Mouse (Mus musculus): ENCODE data around the gene Ggact.

Ggact gene

DNA sequence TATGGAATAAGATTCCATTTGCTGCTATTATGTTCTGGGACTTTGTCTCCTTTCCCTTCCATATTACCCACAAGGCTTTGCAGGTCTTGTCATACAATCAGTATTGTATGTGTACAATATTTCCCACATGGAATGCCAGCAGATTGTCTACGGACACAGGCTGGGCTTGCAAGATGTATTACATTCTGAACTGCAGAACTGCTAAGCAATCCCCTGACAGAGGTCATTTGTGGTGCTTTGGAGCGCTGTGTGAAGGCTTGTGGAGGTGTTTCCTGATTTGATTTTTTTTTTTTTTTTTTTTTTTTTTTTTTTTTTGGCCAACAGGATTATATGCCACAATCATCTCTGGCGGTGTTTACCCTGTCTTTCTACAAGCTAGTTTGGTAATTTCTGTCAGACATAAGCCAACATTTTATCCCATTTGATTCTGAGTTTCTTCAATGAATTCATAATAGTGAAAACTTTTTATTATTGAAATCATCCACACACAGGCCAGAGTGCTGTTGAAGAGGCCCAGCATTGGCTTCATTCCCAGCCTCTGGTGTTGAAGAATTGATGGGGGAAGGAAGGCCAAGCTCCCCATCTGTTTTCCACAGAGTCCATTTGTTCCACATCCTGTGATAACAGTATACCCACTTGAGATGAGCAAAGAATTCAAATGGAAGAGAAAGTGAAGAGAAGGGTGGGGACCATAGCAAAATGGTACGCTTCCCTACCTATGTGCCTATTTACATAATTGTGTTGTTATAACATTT, 45.8 kb downstream of the Ggact start:
- no peak for DNase-seq (ENCODE audit: low read depth, low spot score)

DNA sequence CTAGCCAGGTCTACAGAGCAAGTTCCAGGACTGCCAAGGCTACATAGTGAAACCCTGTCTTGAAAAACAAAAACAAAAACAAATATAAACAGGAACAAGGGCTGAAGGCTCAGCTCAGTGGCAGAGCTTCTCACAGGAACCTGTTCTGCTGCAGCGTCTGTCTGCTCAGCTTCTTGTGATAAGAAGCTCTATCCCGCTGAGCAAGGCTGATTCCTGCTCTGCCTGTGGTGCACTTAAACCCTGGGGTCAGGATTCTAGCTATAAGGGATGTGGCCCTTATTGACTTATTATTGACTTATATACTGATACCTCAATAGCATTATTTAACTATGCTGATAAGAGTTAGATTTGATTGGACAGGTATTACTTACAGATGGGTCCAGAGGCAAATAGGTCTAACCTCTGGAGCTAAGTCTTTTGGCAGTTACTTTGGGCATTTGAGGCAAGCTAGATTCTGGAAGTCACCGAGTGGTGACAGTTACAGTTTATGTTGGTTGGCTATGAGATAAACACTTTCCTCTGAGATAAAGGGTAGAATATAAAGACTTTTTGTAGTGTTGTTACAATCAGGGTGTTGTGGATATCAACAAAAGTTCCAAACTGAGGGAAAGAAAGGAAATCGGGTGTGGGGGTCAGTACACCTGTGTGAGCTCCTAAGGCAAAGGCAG, 48.0 kb downstream of the Ggact start:
- DNase-seq (ENCODE audit: low read depth, low spot score) = no peak

DNA sequence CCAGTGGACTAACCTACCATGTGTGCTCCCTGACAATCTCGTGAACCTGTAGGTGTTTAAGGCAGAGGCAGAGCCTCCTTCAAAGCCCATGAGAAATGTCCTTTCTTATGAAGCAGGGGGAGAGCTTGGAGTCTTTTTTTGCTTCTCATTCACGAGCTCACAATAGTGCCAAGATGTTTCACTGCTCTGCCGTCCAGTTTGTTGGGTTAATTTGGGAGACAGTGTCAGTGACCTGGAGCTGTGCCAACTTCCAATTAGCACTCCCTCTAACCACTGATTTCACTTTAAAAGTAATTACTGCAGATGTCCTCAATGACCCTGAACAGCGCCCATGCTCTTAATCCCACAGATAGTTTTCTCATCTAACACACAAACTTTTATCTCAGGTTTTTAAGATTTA, 50.9 kb downstream of the Ggact start:
- DNase-seq (ENCODE audit: low read depth, low spot score) = no peak

DNA sequence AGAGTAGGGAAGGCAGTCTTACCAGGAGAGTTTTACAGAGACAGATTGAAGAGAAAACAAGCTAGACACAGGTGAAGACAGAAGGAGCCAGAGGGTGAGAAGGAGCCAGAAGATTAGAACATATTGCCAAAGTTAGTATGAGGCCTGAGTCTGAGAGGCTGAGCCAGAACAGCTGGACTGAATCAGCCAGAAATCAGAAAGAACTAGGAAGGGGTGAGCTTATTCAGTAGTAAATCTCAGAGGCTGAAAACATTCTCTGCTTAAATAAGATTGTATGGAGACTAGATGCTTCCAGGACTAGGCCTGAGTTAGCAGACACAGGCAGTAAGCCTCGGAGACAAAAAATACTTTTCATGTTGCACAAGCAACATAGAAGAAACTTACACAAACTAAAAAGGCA, 53.8 kb downstream of the Ggact start:
- DNase-seq (ENCODE audit: low read depth, low spot score) = no peak

DNA sequence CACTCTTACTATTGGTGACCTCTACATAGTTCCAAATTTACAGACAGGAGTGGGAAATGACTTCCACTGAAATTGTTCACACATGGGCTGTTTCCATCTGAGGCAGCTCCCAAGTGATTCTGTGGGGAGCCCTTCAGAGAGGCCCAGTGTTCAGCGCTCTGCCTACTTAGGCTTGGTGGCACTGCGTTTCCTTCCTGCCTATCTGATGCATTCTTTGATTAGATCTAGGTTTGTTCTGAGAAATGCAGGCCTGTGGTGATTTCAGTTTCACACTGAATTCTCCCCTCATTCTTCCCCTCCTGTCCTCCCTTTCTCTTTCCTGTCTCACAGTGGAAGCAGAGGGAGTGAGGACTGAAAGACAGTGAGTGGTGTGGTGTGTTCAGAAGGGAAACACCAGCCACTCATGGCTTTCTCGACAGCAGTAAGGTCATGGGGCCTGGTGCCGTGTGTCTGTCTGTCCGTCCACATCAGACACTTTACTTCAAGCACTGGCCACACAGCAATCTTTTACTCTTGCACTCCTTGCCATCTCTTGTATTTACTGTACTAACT, 61.0 kb downstream of the Ggact start:
- no peak for DNase-seq (ENCODE audit: low read depth, low spot score)

DNA sequence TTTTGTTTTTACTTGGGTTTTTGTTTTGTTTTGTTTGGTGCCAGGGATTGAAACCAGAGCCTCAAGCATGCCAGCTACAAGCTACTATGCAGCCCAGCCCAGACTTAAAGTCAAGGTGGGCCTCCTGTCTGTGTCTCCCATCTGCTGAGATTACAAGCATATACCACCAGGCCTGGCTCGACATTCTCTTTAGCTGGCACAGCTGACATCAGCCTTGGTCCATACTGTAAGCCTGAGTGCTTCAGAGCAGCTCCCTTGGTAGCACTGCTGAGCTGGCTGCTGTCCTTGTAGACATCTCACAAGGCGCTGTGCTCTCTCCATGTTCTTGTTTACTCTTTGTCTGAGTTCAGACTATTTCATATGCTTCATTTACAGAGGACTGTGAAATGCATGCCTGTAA, 76.5 kb downstream of the Ggact start:
- no peak for DNase-seq (ENCODE audit: low read depth, low spot score)

DNA sequence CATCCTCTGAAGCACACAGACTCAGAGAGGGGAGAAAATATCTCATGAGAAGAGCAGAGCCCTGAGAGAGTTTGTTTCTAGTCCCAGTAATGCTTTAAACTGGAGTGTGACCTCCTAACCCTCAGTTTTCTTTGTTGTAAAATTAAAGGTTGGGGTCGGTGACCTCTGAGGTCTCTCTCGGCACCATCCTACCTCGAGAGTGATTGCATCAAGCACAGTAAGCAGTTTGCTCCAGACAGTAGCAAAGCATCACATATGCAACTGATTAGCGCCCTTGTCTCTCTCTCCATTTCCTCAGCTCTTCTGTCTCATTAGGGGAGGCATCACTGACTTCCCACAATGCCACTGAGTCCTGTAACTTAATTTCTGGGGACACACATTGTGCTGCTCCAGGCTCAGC, 77.3 kb downstream of the Ggact start:
- DNase-seq (ENCODE audit: low read depth, low spot score) = no peak

DNA sequence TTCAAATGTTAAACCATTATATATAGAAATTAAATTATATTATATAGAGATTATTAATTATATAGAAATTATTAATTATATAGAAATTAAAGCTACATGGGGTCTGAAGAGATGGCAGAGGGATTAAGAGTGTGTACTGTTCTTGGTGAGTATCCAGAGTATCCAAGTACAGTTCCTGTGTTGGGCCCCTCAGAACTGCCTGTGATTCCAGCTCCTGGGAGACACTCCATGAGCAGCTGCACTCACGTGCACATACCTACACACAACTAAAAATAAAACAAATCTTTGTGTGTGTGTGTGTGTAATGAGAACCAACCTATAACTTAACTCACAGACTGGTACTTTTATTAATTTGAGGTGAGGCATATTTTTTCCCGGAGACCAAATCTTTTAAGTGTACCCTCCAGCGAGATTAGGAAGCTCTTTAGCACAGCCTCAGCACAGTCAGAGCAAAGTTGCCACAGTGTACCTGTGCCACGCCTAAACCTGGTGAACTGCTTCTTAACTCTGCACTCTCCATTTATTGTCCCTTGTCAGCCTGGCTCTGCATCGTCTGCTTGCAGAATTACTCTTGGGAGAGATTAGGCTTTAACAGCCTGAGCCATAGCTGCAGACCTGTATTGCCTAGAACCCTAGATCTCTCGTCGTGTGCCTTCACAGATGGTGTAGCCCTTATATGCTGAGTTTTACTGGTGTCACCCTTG, 77.9 kb downstream of the Ggact start:
- DNase-seq (ENCODE audit: low read depth, low spot score) = no peak

DNA sequence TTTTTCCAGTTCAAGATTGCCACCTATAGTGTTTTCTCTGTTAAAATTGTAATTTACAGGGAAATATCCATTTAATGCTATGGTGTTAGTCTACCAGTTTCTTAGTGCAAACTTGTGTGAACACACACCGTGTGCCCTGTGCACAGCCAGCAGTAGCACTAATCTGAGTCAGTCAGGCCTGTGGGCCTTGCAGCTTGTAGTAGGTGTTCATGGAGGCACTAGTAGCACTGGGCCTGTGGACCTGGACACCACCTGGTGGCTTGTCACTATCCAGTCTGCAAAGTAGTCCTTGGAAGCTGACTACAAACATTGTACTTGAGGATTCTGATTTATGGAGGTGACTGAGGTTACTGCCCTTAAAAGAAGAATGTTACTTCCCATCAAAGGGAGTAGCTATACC, 78.8 kb downstream of the Ggact start:
- DNase-seq (ENCODE audit: low read depth, low spot score) = no peak

DNA sequence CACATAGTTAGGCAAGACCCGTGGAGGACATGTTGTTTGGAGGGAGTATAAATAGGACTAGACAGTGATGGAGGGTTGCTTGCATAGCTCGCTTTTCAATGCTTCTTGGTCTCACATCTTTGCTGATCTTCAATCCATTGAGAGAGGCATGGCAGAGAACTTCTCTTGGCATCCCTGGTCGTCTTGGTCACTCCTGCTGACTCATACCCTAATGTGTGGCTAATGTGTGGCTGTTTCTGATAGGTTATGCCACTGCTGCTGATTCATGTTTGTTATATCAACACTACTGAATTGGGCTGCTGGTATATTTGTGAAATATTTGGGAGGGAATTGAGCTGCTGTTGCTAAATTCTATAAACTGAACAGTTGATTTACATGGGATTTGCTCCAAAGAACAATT, 79.9 kb downstream of the Ggact start:
- no peak for DNase-seq (ENCODE audit: low read depth, low spot score)

DNA sequence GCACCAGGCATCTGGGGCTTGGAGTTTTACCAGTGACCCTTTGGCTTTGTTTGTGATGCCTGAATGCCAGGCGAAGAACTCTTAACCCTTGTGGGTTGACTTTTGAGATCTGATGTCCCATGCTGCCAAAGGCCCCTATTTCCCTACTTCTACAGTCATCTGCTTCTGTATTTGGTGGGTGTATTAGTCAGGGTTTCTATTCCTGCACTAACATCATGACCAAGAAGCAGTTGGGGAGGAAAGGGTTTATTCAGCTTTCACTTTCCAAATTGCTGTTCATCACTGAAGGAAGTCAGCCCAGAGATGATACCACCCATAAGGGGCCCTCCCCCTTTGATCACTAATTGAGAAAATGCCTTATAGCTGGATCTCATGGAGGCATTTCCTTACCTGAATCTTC, 83.1 kb downstream of the Ggact start:
- peak; percentile 68 for DNase-seq (ENCODE audit: low read depth, low spot score)

DNA sequence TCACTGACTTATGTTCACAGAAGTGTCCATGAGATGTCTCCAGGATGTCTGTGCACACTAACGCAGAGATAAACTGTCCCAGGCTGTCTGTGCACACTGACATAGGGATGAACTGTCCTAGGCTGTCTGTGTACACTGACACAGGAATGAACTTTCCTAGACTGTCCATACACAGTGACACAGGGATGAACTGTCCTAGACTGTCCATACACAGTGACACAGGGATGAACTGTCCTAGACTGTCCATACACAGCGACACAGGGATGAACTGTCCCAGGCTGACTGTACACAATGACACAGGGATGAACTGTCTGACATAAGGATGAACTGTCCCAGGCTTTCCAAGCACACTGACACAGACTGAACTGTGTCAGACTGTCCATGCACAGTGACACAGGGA, 88.1 kb downstream of the Ggact start:
- DNase-seq (ENCODE audit: low read depth, low spot score) = no peak

DNA sequence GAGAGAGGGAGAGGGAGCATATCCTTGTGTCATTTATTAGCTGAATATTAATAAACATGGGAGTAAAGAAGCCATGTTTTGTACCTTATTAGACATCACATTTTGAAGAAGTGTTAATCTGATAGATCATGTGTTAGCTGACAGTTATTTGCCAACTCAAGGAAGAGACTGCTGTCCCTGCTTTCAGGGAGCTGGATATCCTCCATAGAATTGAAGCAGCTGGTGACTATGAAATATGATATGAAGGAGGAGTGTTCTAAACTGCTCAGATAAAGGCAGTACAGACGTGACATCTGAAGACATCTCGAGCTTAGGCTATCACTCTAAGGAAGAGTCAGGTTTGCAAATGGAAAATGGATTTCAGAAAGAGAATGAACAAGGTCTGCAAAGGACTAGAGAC, 89.8 kb downstream of the Ggact start:
- DNase-seq (ENCODE audit: low read depth, low spot score) = no peak

DNA sequence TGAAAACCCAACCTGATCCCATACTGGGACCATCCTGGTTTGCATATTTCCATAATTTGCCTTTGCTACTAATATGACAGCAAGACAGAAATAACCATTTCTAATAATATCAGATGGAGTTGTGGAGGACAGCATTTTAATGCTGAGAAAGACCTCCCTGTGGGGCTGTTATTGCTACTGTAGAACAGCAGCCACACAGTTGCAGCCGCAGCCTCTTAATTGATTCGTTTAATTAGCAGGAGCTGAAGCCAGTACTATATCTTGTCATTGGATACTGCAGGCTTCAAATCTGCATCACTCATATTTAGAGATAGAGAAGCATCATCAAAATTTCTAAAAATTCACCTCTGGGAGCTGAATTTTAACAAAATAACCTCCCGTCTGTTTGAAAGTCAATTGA, 92.6 kb downstream of the Ggact start:
- DNase-seq (ENCODE audit: low read depth, low spot score) = no peak

DNA sequence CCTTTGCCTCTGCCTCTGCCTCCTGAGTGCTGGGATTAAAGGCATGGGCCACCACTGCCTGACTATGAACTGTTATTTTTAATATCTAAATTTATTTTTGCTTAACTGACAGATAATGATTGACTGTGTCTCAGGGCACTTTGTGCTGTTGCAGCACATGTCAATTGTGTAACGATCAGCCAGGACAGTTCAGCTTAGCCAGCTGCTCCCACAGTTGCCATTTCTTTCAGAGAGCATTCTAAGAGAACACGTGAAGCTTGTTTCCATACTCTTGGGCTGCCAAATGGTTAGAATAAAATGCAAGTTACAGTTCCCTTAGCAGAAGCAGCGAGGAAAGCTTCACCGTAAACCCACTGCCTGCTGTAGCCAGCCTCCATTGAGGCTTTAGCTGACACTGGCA, 113.3 kb downstream of the Ggact start:
- DNase-seq (ENCODE audit: low read depth, low spot score) = no peak

DNA sequence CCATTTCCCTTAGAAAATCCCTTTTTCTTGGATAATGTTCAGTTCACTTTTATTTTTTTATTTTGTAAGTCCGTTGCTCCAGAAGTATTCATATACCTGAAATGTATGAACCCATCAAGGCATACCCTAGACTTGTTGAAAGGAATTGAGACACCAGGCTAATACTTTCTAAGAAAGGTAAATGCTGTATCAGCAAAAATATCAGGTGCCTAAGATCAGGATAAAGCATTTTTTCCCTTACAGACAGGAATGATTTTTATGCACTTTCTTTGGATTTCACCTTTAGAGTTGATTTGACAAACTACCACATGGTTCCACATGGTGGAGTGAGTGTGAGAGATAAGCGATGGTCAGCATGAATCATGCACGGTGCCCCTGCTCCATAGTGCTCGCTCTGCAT, 120.2 kb downstream of the Ggact start:
- DNase-seq (ENCODE audit: low read depth, low spot score) = no peak

DNA sequence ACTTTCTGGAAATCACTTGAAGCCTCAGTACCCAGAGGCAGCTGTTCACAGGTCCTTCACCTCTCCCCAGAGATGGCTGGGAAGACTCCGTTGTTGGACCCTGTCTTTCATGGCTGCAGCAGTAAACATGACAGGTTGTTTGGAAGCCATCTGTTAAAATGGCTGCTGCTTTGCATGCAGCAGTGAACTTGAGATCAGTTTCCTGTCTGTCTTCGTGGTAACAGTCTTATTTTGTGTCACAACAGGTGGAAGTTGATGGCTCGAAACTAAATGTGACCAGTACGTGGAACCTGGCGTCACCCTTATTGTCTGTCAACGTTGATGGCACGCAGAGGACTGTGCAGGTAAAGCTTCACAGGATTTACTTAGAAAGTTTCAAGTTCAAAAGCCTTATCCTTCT, 123.4 kb downstream of the Ggact start:
- DNase-seq (ENCODE audit: low read depth, low spot score) = peak; percentile 67

DNA sequence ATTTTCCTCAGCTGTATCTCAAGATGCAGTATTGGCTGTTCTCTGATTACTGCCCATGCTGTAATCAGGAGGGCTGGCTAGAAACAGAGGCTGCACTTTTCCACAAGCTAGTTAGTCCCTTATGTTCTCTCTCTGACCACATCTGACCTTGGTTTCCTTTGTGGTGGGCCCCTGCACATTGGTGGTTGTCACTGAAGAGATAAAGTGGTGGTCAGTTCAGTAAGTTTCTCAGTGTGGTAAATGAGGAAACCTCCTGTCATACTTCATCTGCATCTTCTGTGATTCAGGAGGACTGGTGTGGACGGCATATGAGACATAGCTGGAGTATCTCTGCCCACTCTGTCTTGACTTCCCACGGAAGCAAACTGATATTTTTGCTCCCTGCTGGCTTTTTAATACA, 125.4 kb downstream of the Ggact start:
- no peak for DNase-seq (ENCODE audit: low read depth, low spot score)

DNA sequence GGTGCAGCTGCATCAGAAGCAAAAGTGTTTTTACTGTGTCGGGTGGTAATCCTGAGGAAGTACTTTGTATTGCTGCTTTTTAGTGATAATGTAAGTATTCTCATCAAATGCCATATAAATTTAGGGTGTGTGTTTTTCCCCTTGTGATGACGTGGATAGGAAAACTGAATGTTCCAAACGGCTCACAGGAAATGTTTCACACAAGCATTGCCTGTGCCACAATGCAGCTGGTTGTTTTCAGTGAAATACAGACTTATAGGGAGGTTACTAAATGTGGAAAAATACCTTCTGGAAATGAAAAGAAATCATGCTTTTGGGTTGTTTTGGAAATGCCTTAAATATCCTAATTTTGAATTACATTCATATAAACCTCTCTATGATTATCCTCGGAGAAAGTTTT, 128.9 kb downstream of the Ggact start:
- DNase-seq (ENCODE audit: low read depth, low spot score) = no peak

DNA sequence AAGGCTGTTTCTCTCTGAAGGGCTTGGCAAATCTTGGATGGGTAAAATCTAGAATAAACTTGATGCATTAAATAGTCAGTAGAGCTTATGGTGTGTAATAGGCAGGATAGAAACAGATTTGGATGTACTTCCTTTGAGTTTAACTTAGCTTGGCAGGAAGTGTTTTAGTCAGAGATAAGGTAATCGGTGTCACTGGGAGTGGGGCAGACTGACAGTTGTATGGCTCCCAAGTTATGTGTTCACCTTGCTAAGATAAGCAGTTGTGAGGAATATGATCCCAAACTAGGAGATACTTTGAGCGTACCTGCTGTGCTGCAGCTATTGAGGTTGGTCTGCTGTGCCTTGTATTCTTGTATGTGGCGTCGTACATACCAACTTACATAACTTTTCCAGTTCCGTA, 147.1 kb downstream of the Ggact start:
- no peak for DNase-seq (ENCODE audit: low read depth, low spot score)
